Mouse (Mus musculus) intestine, embryonic 15.5 days (tissue): ENCODE results near the gene Tbx4. TPM values are rescaled to one million over a fixed set of nuclear protein-coding genes. Genes with fewer than 3 reads are reported as not detected.

Experiments used
- ATAC-seq: fragments of 200-750 bp; cut with Nextera tagmentation; 2 replicates; pipeline ENCODE4 v1.8.0; 2017; ENCODE audit warnings: moderate TSS enrichment, moderate library complexity
- H3K27ac ChIP-seq: fragments of 300-500 bp; sonication (generic); 2 replicates; pipeline ENCODE4 v1.5.1; 2015; ENCODE audit warnings: mild to moderate bottlenecking, inconsistent platforms
- H3K27me3 ChIP-seq: fragments of 300-500 bp; sonication (generic); replicated peaks from 2 replicates; pipeline ENCODE4 v1.6.1; 2015; ENCODE audit warnings: inconsistent platforms
- H3K36me3 ChIP-seq: fragments of 300-500 bp; sonication (generic); 2 replicates; pipeline ENCODE4 v1.6.1; 2015; ENCODE audit warnings: inconsistent platforms
- H3K4me1 ChIP-seq: fragments of 300-500 bp; sonication (generic); replicated peaks from 2 replicates; pipeline ENCODE4 v1.6.1; 2015; ENCODE audit warnings: inconsistent platforms
- H3K4me2 ChIP-seq: fragments of 300-500 bp; sonication (generic); replicated peaks from 2 replicates; pipeline ENCODE4 v1.6.1; 2015; ENCODE audit warnings: mild to moderate bottlenecking, inconsistent platforms
- H3K4me3 ChIP-seq: fragments of 300-500 bp; sonication (generic); replicated peaks from 2 replicates; pipeline ENCODE4 v1.5.1; 2015; ENCODE audit warnings: inconsistent platforms
- H3K9ac ChIP-seq: fragments of 300-500 bp; sonication (generic); 2 replicates; pipeline ENCODE4 v1.6.1; 2015; ENCODE audit warnings: inconsistent platforms
- H3K9me3 ChIP-seq: fragments of 300-500 bp; sonication (generic); 2 replicates; pipeline ENCODE4 v1.6.1; 2016; ENCODE audit warnings: inconsistent platforms
- WGBS: fragments of 180-500 bp; shearing (Covaris S2); methylation state at CpG from one replicate; pipeline ENCODE4 v1.1.7; 2015; 5-methylcytosine and 5-hydroxymethylcytosine counted together
- polyA plus RNA-seq: library from polyadenylated mRNA; unstranded; fragments of >200 nt; fragmentation: Nextera tagmentation; extraction: Ambion mirVana; gene quantifications from 2 replicates; pipeline ENCODE4 v1.2.1, GENCODE M21; 2015

Gene Tbx4
- polyA plus RNA-seq, 1 experiment from 2014 or later, result 0.16 TPM

DNA sequence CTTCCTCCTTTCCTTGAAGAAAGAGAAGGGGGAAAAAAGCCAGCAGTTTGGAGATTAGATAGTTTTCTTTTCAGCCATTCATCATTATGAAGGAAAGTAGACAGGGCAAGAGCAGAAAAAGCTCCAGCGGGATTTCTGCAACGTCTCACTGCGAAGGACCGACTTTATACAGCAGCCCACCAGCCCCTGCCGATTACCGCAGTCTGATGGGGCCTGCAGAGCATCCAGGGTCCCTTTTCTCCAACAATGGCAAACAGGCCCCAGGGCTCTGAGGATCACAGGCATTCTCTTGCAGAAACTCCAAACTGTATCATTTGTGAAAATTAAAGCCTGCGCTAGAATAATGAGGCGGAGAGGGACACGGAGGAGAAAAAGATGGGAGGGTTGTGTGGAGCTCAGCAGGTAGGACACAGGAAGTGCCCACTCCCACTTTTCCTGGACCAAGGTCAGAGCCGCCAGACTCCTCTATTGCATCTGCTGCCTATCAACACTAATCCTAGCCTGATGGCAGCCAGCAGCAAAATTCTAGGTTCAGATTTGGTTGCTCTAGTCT is 32.2 kb downstream of the Tbx4 start:
- ATAC-seq, result no peak
- H3K27me3 ChIP-seq, result peaks cover 13% of the 10 kb centered on the region

DNA sequence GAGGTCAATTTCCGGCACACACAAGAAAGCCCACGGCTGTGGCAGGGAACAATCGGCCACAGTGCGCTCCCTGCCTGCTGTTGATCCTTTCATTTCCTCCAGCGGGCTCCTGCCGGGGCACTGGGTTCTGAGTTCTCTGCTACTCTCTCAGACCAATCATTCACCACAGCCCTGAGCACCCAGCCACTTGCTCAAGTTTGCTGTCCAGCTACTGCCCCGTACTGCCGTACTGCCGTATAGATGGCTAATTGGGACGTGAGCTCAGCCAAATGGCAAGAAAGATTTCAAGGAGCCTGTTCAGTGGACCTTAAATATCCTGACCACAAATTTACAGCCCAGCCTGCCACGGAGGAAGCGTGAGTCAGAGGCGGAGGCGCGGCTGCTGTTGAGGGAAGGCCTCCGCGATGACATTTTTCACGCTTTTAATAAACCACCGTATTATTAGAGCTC is 39.1 kb downstream of the Tbx4 start:
- Histone ChIP-seq H3K4me2 (peak overlapping the region; percentile 49), H3K4me3 (0 out of 2 replicates have a peak overlapping the region, but pooled peaks have one; percentile 9), H3K27me3 (peaks cover 42% of the 10 kb centered on the region), H3K9ac (no peak overlapping the region), H3K9me3 (no peaks in the 10 kb centered on the region), H3K27ac (no peak overlapping the region), H3K4me1 (0 out of 2 replicates have a peak, but pooled peaks cover 5% of the 10 kb centered on the region), H3K36me3 (no peaks in the 10 kb centered on the region)
- 12% methylated on average over 19 of the region's 19 CpGs for WGBS
- no peak for ATAC-seq

More for the DNA sequence above, 32.2 kb downstream of the Tbx4 start:
- H3K9ac ChIP-seq, result no peak overlapping the region
- no peak overlapping the region for H3K27ac ChIP-seq
- H3K36me3 ChIP-seq, result no peaks in the 10 kb centered on the region
- H3K4me2 ChIP-seq, result no peak overlapping the region
- H3K4me1 ChIP-seq, result 0 out of 2 replicates have a peak, but pooled peaks cover 3% of the 10 kb centered on the region
- no peak overlapping the region for H3K4me3 ChIP-seq
- whole genome bisulfite sequencing, result 36% methylated on average over 10 of the region's 10 CpGs
- H3K9me3 ChIP-seq, result no peaks in the 10 kb centered on the region

DNA sequence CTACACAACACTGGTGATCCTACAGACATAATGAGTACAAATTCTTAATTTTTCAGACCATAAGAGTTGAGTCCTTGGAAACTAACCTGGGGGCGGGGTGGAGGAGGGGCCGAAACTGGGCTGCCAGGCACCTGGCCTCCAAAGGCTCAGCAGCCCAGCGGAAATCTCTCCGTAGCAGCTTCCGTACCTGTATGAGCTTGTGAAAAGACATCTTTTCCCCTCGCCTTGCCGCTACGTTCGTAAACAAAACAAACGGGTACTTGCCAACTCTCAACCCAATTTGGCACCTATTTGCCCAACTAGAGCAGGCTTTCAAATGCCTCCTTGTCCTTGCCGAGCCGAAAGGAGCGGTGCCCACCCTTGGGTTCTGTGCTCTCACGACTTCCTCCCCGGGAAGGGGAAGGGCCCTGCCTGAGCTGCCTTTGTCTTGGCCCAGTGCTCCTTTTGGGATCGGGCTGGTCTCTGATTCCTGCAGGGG is 40.1 kb downstream of the Tbx4 start:
- ATAC-seq, result no peak
- Histone ChIP-seq H3K9me3 (no peaks in the 10 kb centered on the region), H3K4me2 (peak overlapping the region; percentile 36), H3K9ac (no peak overlapping the region), H3K4me1 (0 out of 2 replicates have a peak, but pooled peaks cover 5% of the 10 kb centered on the region), H3K27ac (no peak overlapping the region), H3K4me3 (peak overlapping the region; percentile 10; the same call in 1 of the 2 replicates), H3K36me3 (no peaks in the 10 kb centered on the region), H3K27me3 (peaks cover 42% of the 10 kb centered on the region)
- WGBS, result 14% methylated on average over 16 of the region's 16 CpGs

DNA sequence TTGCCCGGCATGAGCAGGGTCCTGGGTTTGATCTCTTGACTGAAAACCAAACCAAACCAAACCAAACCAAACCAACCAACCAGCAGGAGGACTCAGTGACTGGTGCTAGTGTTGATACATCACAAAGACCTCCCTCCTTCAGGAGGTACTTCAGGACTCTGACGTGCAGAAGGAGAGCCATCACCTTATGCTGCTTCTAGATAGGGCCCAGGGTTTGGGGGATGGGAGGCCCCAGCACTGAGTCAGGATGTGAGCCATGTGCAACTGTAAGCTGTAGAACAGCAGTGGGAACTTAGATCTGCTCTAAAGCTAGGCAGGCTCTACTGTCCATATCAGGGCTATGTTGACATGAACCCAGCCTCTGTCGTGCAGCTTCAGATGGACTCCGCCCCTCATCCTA is 41.9 kb downstream of the Tbx4 start:
- Histone ChIP-seq H3K9ac (no peak overlapping the region), H3K27me3 (peaks cover 38% of the 10 kb centered on the region)

DNA sequence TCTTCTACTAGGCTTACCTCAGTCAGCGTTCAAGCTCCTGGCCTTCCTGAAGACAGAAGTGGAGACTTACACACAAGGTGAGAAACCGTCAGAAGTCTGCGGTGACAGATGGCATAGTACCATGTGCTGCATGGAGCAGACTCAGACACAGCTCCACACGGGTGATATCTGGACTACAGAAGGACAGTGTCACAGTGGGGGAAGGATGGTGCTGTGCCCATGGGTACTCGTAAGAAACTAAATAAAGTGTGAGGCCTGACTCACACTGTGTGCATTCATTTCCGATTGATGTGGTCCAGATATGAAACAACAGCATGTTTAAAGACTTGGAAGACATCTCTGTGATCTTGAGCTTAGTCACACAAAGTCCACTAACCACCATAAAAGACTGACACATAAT is 43.4 kb downstream of the Tbx4 start:
- WGBS, result 90% methylated on average over 6 of the region's 6 CpGs
- no peak for ATAC-seq

More for the DNA sequence above, 41.9 kb downstream of the Tbx4 start:
- Histone ChIP-seq H3K36me3 (no peaks in the 10 kb centered on the region), H3K27ac (no peak overlapping the region), H3K4me2 (no peak overlapping the region), H3K9me3 (no peaks in the 10 kb centered on the region), H3K4me1 (0 out of 2 replicates have a peak, but pooled peaks cover 5% of the 10 kb centered on the region), H3K4me3 (no peak overlapping the region)
- 71% methylated on average over 4 of the region's 4 CpGs for WGBS
- ATAC-seq, result no peak

DNA sequence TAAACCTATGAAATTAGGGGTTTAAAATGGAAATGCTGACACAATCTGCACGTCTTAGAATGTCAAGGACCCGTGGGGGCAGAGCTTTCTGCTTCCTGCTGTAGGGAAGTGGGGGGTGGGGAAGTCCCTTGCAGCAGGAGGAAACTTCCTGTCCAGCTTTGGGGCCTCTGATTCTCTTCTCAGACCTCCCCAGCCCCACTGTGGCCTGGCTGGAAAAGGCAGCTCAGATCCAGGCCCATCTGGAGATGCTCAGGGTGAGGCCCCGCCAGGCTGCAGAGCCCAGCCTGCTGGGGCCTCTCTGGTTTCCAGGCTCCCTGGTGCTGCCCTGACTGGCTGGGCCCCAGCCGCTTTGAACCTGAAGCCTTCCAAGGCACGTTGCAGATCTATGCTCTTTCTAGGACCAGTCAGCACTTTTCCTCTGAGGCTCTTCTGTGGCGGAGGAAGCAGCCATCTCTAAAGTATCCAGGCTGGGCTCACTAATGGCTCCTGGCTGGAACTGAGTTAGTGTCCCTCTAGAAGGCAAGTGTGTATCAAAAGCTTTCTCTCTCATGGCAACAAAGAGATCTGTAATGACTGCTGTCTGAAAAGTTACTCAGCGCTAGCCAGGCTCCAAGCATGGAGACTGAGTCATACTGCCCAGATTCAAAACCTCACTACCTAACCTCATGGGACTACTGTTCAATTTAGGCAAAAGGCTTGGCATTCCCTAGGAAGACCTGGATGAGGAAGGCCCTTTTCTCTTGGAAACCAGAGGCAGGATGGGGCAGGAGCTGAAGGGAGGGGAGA is 55.8 kb downstream of the Tbx4 start:
- no peaks in the 10 kb centered on the region for H3K36me3 ChIP-seq
- peak; percentile 53; the same call in 1 of the 2 replicates for ATAC-seq
- no peaks in the 10 kb centered on the region for H3K9me3 ChIP-seq
- no peak overlapping the region for H3K4me3 ChIP-seq
- H3K9ac ChIP-seq, result no peak overlapping the region
- H3K27ac ChIP-seq, result peak overlapping the region; percentile 54
- no peaks in the 10 kb centered on the region; the same call in 1 of the 2 replicates for H3K27me3 ChIP-seq
- peaks cover 8% of the 10 kb centered on the region; the same call in 1 of the 2 replicates for H3K4me1 ChIP-seq
- no peak overlapping the region for H3K4me2 ChIP-seq
- WGBS, result 30% methylated on average over 7 of the region's 7 CpGs

More for the DNA sequence above, 43.4 kb downstream of the Tbx4 start:
- Histone ChIP-seq H3K4me2 (no peak overlapping the region), H3K27ac (no peak overlapping the region), H3K4me1 (0 out of 2 replicates have a peak, but pooled peaks cover 5% of the 10 kb centered on the region), H3K4me3 (no peak overlapping the region), H3K9me3 (no peaks in the 10 kb centered on the region), H3K36me3 (no peaks in the 10 kb centered on the region), H3K9ac (no peak overlapping the region), H3K27me3 (peaks cover 23% of the 10 kb centered on the region)

DNA sequence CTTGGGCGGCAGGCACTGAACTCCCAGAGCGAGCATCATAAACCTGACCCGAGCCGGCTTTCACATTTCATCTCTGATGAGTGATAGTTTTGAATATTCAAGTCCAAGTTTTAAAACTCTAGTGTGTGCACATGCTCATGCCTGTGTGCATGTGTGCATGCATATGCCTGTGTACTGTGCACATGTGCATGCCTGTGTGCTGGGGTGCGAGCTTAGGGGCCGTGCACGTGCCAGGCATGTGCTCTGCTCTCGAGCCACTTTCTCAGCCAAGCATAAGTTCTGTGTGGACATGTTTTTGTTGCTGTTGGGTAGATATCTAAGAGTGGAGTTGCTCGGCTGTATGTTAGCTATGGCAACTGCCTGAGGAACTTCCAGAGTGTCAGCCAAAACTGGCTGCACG is 62.5 kb downstream of the Tbx4 start:
- Histone ChIP-seq H3K9ac (no peak overlapping the region), H3K36me3 (no peaks in the 10 kb centered on the region), H3K4me3 (no peak overlapping the region), H3K9me3 (no peaks in the 10 kb centered on the region), H3K4me2 (no peak overlapping the region), H3K27ac (no peak overlapping the region), H3K4me1 (no peaks in the 10 kb centered on the region), H3K27me3 (no peaks in the 10 kb centered on the region; the same call in 1 of the 2 replicates)
- no peak for ATAC-seq
- 87% methylated on average over 10 of the region's 10 CpGs for WGBS

DNA sequence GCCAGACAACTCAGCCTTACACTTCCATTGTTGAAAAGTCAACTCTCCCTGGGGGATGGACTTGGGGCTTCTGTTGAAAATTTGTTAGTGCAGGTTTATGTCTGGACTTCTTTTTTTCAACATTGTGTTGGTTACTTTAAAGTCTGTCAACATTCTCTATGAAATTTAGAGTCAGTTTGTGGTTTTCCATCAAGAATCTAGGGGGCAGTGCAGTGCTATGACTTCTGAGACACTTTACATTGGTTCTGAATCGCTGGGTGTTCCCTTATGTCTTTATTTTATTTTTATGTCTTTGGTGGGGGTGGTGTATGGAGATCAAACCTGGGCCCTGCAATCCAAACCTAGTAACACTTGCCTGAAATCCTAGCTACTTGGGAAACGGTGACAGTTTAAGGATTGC is 63.5 kb downstream of the Tbx4 start:
- H3K9ac ChIP-seq, result no peak overlapping the region
- no peak overlapping the region for H3K27ac ChIP-seq
- H3K4me3 ChIP-seq, result no peak overlapping the region
- H3K4me2 ChIP-seq, result no peak overlapping the region
- no peaks in the 10 kb centered on the region for H3K9me3 ChIP-seq
- no peaks in the 10 kb centered on the region; the same call in 1 of the 2 replicates for H3K27me3 ChIP-seq
- no peaks in the 10 kb centered on the region for H3K4me1 ChIP-seq
- no peak for ATAC-seq
- WGBS, result 85% methylated on average over 2 of the region's 2 CpGs
- no peaks in the 10 kb centered on the region for H3K36me3 ChIP-seq

DNA sequence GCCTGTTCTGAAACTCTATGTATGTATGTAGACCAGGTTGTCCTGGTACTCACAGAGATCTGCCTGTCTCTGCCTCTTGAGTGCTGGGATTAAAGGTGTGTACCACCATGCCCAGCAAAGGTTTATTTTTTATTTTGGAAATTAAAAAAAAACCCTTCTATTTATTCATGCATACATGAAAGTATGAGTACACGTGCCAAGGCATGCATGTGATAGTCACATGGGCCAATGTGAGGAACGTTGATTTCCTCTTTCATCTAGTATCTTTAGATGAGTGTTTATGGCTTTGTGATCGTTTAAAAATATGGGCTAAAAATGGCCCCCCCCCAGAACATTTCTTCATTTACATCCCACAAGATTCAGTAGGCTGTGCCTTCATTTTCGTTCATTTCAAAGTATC is 66.3 kb downstream of the Tbx4 start:
- Histone ChIP-seq H3K4me2 (no peak overlapping the region), H3K4me3 (no peak overlapping the region), H3K9ac (no peak overlapping the region), H3K27ac (no peak overlapping the region), H3K36me3 (no peaks in the 10 kb centered on the region), H3K4me1 (no peaks in the 10 kb centered on the region), H3K9me3 (no peaks in the 10 kb centered on the region), H3K27me3 (no peaks in the 10 kb centered on the region)
- ATAC-seq, result no peak
- WGBS, result 86% methylated on average over 4 of the region's 4 CpGs

DNA sequence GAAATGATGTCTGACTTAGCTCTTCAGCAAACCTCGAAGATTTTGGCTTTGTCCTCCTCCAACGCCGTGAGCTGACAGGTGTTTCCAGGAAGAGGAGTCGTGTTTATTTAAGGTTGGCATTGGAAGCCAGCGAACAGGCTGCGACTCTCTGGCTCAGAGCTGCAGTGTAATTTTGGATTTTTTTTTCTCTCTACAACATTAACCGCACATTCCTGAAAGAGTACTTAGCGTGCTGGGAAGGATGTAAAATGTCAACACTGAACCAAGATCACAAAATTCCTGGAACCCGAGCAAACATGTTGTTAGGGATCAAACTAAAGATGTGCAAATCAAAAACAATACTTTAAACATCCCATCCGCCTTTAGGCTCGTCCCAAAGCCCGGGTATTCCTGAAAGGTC is 69.4 kb downstream of the Tbx4 start:
- no peaks in the 10 kb centered on the region for H3K9me3 ChIP-seq
- no peak overlapping the region for H3K4me3 ChIP-seq
- no peaks in the 10 kb centered on the region for H3K4me1 ChIP-seq
- ATAC-seq, result no peak
- no peaks in the 10 kb centered on the region for H3K27me3 ChIP-seq
- H3K9ac ChIP-seq, result no peak overlapping the region
- H3K4me2 ChIP-seq, result no peak overlapping the region
- H3K27ac ChIP-seq, result no peak overlapping the region
- no peaks in the 10 kb centered on the region for H3K36me3 ChIP-seq
- 30% methylated on average over 12 of the region's 12 CpGs for WGBS

DNA sequence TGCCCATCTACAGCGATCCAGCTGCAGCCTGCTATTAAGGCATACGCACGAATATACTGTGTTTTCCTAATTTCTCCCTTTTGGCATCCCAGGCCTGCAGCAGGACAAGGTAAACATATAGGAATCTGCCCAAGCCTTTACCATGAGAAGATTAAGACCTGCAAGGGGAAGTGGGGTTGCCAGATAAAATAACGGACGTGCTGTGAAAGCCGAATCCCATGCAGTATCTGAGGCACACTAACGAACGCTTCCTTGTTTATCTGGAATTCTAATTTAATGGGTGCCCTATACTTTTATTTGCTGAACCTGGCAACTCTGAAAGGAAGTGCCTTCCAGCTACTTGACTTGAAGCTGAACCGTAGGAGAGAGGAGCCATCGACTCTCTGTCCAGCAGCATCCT is 70.2 kb downstream of the Tbx4 start:
- H3K36me3 ChIP-seq, result no peaks in the 10 kb centered on the region
- WGBS, result 74% methylated on average over 10 of the region's 10 CpGs
- no peak overlapping the region for H3K4me3 ChIP-seq
- no peak for ATAC-seq
- H3K27ac ChIP-seq, result no peak overlapping the region
- H3K27me3 ChIP-seq, result no peaks in the 10 kb centered on the region
- H3K4me2 ChIP-seq, result no peak overlapping the region
- no peaks in the 10 kb centered on the region for H3K4me1 ChIP-seq
- H3K9me3 ChIP-seq, result no peaks in the 10 kb centered on the region
- H3K9ac ChIP-seq, result no peak overlapping the region

DNA sequence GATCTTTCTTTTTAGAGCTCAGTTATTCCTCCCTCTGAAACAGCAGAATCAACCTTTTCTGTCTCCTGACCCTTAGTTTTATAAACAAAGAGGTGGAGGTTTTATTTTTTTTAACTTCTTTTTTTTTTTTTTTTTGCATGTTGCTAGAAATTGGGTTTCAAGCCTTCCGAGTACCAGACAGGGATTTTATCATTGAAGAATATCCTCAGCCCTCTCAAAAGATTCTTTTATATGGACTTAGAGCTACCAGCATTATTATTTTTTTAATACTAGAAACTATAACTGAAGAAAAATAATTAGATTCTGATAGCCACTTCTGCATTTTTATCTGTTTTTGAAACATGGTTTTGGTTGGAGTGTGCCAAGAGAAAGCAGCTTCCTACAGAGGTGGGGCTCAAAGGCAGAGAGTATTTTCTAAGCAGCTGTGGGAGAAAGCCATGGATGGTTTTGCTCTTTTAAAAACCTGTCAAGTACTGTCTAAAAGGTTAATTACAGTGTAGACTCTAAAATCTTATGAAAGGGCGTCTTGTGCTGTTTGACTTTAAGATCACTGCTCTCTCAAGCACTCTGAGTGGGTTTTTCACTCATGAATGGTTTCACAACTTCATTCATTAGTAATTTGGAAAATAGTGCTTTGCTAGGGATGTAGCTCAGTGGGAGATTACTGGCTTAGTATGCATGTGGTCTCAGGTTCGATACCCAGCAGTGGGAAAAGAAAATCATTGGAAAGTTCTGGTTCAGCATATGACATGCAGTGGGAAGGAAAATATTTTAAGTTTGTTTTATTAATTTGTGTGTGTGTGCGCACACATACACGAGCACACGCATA is 70.9 kb downstream of the Tbx4 start:
- Histone ChIP-seq H3K4me1 (no peaks in the 10 kb centered on the region), H3K4me2 (no peak overlapping the region), H3K27me3 (no peaks in the 10 kb centered on the region), H3K9ac (no peak overlapping the region), H3K27ac (no peak overlapping the region), H3K4me3 (no peak overlapping the region), H3K36me3 (no peaks in the 10 kb centered on the region), H3K9me3 (no peaks in the 10 kb centered on the region)
- ATAC-seq, result no peak
- 89% methylated on average over 6 of the region's 6 CpGs for WGBS
